Mouse (Mus musculus) stomach, postnatal 0 days (tissue): ENCODE measurements around the gene Lcn2.

Experiments
- CTCF ChIP-seq: IDR thresholded peaks from 2 replicates; pipeline ENCODE4 v1.5.1; 2016; ENCODE audit warnings: antibody characterized with exemption, low read depth, mild to moderate bottlenecking, moderate library complexity
- EP300 ChIP-seq: optimal IDR thresholded peaks from 2 replicates; pipeline ENCODE3; 2016; ENCODE audit warnings: antibody characterized with exemption

- TF ChIP-seq EP300: no peak
- TF ChIP-seq CTCF: no peak
These were observed 8.6 kb upstream of the Lcn2 start for GRCm38 (mm10) chr2:32396695-32397094.
